Mouse (Mus musculus) layer of hippocampus, adult 9-11 months (tissue): ENCODE data around the gene Senp1.
A peak's percentile ranks its signal among the peaks of the same experiment; 100 is the strongest.

ENCODE experiments used
- DNase-seq: peaks from one replicate; pipeline ENCODE4 v3.0.0; 2022

Senp1 gene

GRCm38 (mm10) chr15:97999991-98000390 lies 93.6 kb downstream of the Senp1 start:
- DNase-seq: no peak

DNA sequence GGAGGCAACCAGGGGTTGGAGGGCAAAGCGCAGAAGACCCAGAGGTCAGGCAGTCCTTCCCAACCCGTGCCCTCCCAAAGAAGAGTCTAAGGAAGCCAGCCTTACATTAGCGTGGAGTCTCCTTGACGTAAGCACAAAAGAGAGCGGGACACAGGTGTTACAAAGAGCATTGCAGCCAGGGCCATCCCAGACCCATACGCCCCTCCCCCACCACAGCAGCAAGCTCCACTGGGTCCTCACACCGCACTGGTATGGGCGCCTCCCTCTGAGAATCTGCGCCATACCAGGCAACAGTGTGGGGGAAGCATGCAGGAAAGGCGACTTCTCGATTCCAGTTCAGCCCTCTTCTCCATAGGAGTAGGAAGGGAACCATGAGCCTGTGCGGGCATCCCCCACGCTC lies 94.0 kb downstream of the Senp1 start:
- DNase-seq: no peak

GRCm38 (mm10) chr15:97996716-97997256 lies 96.8 kb downstream of the Senp1 start:
- DNase-seq: no peak

DNA sequence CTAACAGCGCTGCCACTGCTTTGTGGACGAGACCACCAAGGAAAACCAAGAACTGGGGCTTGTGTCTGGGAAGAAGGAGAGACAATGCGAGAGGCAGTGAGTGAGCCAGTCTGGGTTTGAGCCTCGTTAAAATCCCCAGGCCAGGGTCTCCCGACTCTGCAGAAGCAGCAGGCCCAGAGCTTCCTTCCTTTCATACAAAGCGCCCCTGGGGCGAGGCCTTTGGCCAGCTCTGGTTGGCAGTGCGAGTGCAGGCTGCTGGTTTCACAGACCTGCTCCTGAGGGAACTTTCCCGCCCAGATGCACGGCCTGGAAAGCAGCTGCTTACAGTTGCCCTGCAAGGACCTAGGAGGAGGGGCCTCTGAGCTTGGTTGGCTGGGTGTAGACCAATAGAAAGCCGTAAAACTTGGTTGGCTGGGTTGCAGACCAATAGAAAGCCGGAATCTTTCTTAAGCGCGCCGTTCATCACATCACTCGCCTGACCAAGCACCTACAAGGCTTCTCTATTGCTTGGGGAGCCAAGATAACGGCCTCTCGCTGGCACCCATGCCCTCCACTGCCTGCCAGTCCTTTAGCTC lies 100.7 kb downstream of the Senp1 start:
- DNase-seq: peak; percentile 83

- no peak for DNase-seq
Measured at GRCm38 (mm10) chr15:97992027-97992711, 101.4 kb downstream of the Senp1 start.

GRCm38 (mm10) chr15:97991285-97991895 lies 102.2 kb downstream of the Senp1 start:
- no peak for DNase-seq

- DNase-seq: no peak
Measured at GRCm38 (mm10) chr15:97990721-97991120, 102.8 kb downstream of the Senp1 start.

GRCm38 (mm10) chr15:97990124-97990523 lies 103.4 kb downstream of the Senp1 start:
- no peak for DNase-seq

- no peak for DNase-seq
Measured at GRCm38 (mm10) chr15:97989544-97989943, 104.0 kb downstream of the Senp1 start.
